Mouse (Mus musculus): ENCODE measurements around the gene Nrros.
A peak's percentile ranks its signal among the peaks of the same experiment; 100 is the strongest.
"Not testable (repeated sequence)": the region's sequence is repeated elsewhere in the genome, so short reads cannot be mapped to it uniquely, and the experiment has no call there.

Nrros gene

DNA sequence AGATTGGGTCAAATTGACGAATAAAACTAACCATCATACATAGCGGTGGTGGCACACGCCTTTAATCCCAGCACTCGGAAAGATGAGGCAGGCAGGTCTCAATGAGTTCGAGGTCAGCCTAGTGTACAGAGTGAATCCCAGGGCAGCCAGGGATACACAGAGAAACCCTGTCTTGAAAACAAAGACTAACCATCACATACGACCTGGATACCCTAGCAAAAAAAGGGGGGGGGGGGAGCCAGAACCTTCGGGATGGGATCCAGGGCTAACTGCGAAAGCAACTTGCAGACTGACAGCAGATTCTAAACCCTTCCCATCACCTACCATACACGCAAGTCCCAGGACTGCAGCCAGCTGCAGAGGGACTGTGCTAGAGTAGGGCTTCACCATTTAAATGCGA is 51.0 kb downstream of the Nrros start:
- DNase-seq = no peak

DNA sequence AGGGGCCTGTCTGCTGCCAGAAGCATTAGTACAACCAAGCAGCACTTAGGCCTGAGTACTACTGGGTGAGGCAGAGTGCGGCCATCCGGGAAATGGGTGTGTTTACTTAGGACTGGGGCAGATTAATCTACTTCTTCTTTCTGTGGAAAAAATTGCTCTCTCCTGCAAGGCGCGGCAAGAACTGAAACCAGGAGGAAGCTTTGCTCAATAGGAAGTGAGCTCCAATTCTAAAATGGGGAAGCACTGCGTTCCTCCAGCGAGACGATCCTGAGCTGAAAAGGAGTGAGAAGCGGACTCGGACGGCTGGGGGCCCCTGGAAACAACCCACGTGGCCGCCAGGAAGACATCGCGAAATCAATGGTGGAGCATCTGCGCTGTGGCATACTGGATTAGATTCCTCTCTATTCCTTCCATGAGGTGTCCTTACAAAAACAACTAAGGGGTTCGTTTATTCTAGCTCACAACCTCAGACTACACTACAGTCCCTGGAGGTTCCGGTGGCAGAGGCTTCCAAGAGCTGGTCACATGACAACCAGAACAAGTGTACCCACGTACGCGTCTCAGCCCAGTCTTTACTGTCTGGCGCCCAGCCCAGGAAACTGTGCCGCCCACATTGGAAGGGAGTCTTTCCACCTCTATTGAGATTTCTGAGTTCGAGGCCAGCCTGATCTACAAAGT is 51.7 kb downstream of the Nrros start:
- DNase-seq = no peak

DNA sequence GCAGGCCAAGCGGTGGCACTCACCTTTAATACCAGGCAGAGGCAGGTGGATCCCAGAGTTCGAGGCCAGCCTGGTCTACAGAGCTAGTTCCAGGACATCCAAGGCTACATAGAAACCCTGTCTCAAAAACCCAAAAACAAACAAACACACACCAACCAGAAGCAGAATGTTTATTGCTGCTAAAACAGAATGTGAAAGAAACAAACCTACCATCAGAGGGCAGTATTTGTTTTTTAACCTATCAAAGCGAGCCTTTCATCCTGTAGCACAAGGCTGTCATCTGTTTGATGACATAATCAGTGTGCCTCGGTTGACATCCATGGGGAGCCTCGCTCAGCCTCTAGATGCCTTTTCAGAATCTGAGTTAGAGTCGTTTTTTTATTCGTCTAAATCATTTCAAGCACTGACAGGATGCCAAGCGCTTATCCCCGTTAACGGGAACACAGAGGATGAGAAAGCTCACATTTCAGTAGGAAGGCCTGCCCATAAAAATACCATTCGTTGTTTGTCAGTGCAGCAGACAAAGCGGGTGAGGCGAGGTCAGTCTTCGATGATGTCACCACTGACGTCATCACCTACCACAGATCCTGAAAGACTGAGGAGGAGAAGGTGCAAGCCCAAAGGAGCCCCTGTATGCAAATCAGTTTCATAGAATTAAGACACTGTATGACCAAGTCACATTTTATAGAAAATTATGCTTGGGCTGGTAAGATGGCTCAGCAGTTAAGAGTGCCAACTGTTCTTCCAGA is 54.3 kb downstream of the Nrros start:
- peak; percentile 19 for DNase-seq

DNA sequence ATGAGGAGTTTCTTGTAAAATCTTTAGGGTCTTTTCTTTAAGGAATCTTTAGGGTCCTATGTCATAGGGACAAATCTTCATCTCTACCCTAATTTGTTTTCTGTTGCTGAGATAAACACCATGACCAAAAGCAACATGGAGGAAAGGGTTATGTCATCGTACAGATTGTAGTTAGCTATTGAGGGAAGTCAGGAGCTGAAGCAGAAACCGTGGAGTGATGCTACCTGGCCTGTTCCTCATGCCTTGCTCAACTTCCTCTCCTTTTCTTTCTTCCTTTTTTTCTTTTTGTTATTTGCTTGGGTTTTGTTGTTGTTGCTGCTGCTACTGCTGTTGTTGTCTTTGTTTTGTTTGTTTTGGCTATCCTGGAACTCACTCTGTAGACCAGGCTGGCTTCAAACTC is 56.8 kb downstream of the Nrros start:
- DNase-seq = no peak

DNA sequence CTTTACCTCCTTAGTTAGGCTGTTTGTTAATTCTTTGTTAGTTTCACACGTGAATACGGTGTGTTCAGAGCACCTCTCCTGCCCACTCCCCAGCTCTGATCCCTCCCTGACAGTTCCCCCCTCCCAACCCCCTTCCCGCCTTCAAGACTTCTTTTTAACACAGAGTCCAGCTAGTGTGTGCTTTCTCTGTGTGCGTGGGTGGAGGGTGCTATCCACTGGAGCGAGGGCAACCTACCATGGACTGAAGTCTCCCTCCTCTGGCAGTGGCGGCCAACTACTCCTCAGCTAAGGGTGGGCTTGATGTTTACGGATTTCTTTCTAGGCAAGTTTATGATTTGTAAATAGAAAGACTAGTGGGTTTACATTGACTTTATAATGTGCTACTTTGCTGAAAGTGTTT is 57.2 kb downstream of the Nrros start:
- no peak for DNase-seq

DNA sequence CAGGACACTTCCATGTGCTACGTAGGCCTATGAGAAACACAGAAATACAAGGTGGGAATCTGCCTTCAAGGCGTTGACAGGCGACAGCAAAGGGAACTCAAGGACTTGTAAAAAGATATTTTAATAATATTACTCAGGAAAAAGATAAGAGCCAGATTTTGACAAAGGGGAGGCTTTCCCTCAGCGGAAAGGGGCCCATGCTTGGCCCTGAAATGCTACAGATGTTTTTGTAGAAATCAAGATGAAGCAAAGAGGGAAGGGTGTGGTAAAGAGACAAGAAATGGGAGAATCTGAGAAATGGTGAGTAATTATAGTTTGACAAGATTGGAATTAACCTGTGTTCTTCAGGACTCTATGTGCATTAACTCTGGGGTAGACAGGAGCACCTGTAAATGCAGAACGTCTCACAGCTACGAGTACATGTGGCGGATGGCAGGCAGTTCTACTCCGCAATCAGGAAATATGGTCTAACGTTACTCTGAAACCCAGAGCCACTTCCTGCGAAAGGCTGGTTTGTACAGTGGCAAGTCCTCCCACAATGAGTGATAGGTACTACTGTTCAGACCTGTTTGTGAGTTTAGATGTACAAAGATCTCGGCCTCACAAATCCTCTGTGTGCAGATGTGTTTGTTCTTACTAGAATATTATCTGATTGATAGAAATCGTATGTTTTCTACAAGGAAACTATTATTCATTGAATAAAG is 57.9 kb downstream of the Nrros start:
- DNase-seq = no peak

DNA sequence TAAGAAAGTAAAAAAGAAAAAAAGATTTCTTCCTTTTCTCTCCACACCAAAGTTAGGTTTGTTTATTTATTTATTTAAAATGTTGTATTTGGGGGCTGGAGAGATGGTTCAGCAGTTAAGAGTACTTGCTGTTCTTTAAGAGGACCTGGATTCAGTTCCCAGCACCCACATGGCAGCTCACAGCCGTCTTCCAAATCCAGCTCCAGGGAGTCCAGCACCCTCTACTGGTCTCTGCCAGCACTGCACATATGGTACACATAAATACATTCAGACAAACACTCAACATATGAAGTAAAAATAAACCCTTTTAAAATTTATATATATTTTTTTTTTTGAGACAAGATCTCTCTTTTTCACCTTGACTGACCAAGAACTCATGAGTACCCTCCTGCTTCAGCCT is 59.7 kb downstream of the Nrros start:
- no peak for DNase-seq

DNA sequence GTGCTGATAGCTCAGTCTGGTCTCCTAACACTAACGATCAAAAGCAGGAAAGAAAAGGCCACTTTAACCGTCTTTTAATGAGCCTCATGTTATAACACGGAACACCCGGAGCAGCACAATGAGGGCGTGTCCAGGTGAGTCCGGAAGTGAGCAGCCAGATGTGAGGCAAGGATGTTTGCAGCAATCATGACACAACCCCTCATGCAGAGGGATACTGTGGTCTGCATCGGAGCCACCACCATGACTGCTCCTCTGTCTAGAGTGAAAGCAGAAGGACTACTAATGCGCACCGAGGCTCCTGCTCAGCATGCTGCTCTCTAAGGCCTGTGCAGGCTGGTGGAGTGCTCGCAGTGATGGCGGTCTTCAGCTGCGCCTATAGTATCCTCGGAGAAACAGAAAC is 63.1 kb downstream of the Nrros start:
- DNase-seq = no peak

DNA sequence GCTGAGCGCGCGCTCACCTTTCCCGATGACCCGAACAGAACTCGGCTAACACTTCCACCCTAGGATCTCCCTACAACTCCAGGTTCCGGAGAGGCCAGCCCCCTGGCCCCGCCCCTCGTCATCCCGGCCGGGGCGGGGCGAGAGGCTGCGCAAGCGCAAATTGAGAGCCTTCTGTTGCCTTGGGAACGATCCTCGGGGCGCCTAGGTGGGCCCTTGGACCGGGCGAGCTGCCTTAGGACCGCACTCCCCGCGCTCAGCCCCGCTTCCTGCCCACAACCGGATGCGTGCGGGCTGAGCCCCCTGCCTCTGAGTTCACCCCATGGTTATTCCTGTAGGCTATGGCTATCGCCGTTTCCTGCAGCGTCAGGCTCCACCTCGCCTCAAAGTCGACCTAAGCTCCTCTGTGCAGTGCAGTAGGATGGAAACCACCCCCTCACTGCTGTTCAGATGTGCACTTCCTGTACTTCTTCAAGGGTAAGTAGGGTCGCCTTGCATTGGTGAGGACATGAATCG is 65.7 kb downstream of the Nrros start, which contains the start of the genes Pigx and Cep19:
Gene Pigx (minus strand): TSS at position 103 of the 513 bp plus-strand sequence.
Gene Cep19 (plus strand): TSS at position 163 of the 513 bp plus-strand sequence.
- peak; percentile 96 for DNase-seq

DNA sequence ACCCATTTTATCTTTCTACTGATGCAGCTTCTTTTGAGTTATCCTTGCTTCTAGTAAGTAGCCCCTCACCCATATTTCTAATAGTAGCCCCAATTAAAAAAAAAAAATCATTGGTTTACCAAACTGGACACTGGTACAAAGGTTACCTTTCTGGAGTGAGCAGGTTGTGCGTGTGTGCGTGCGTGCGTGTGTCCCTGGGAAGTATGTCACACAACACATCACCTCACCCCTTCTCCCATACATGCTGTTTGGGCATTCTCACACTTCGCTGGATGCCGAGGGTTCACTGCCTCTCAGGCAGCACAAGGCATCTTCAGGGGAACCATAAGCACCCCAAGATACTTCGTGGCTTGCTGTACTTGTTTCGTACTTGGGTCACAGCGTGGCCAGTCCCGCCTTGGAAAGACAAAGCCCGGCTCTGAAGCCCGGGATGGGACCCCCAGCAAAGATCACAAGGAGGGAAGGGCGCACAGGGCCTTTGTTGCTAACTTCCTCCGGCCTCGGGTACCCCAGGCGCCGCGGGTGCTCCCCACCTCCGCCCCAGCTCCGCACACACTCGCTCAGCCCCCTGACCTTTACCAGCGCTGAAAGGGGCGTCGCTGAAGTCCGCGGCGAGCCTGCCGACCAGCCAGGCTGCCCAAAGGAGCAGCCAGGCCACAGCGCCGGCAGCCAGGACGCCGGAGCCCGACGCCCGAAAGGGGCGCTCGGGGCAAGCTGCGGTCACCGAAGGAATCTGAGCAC is 66.3 kb downstream of the Nrros start:
- DNase-seq = no peak

DNA sequence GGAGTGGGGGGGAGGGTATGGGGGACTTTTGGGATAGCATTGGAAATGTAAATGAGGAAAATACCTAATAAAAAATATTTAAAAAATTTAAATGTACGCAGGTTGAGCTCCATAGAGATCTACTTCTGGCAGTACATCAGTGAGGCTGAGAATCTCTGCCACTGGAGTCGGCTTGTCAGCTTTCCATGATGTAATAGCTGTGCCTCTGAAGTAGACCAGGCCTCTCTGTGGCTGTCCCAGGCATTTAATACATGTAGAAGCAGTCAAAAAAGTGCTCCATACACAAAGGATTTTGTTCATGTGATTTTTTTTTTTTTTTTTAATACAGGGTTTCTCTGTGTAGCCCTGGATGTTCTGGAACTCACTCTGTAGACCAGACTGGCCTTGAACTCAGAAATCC is 67.6 kb downstream of the Nrros start:
- DNase-seq = not testable (repeated sequence)
